Mouse (Mus musculus): ENCODE results near the gene Qser1.
"Not testable (repeated sequence)": the region's sequence is repeated elsewhere in the genome, so short reads cannot be mapped to it uniquely, and the experiment has no call there.

GRCm38 (mm10) chr2:104818763-104819162 is 2.2 kb upstream of the Qser1 start:
- TF ChIP-seq TAL1, GATA1 (IDR thresholded peaks at IDR 0.05; ENCODE audit: low read length): not testable (repeated sequence)

Data from erythroblast, embryonic 14.5 days (primary cell).